Mouse (Mus musculus) frontal cortex, postnatal 10 days (tissue): ENCODE measurements around the gene Ppp2r5b.

Experiments
- DNase-seq, 2 experiments: peaks; one replicate each; pipeline ENCODE4 v3.0.0; 2022; ENCODE audit warnings: low spot score in 2 of 2, mixed read lengths in 1 of 2

The Ppp2r5b gene

GRCm38 (mm10) chr19:6236053-6236441 is 375 bp upstream of the Ppp2r5b start:
- peak; percentile 90 to 91 for DNase-seq

- DNase-seq: no peak
These were observed 1.2 kb downstream of the Ppp2r5b start for GRCm38 (mm10) chr19:6234337-6235083.

GRCm38 (mm10) chr19:6233647-6234046 is 2.0 kb downstream of the Ppp2r5b start:
- DNase-seq: no peak

- no peak for DNase-seq
These were observed 4.6 kb downstream of the Ppp2r5b start for GRCm38 (mm10) chr19:6231036-6231435.

- no peak for DNase-seq
These were observed 5.3 kb downstream of the Ppp2r5b start for GRCm38 (mm10) chr19:6230411-6230810.

GRCm38 (mm10) chr19:6227864-6228263 is 7.8 kb downstream of the Ppp2r5b start:
- DNase-seq: no peak

GRCm38 (mm10) chr19:6226763-6227162 is 8.9 kb downstream of the Ppp2r5b start:
- no peak for DNase-seq

- no peak for DNase-seq
These were observed 9.5 kb downstream of the Ppp2r5b start, which contains the start of gene Gpha2 for GRCm38 (mm10) chr19:6226135-6226534. TSS of gene Gpha2 (plus strand) at chr19:6226380.

GRCm38 (mm10) chr19:6218606-6219005 is 17.1 kb downstream of the Ppp2r5b start:
- no peak for DNase-seq

GRCm38 (mm10) chr19:6216046-6216705 is 19.5 kb downstream of the Ppp2r5b start:
- DNase-seq: no peak

GRCm38 (mm10) chr19:6206716-6207115 is 29.0 kb downstream of the Ppp2r5b start:
- no peak for DNase-seq

- no peak for DNase-seq
These were observed 31.4 kb downstream of the Ppp2r5b start for GRCm38 (mm10) chr19:6204265-6204664.

- DNase-seq: no peak
These were observed 51.5 kb downstream of the Ppp2r5b start, which contains the start of gene Majin for GRCm38 (mm10) chr19:6184131-6184530. TSS of gene Majin (plus strand) at chr19:6184388.

GRCm38 (mm10) chr19:6182534-6182933 is 53.1 kb downstream of the Ppp2r5b start:
- no peak for DNase-seq

- no peak for DNase-seq
These were observed 54.0 kb downstream of the Ppp2r5b start for GRCm38 (mm10) chr19:6181629-6182028.

- no peak for DNase-seq
These were observed 56.9 kb downstream of the Ppp2r5b start for GRCm38 (mm10) chr19:6178775-6179174.
